Mouse (Mus musculus): ENCODE data around the gene Catsperg2.

DNA sequence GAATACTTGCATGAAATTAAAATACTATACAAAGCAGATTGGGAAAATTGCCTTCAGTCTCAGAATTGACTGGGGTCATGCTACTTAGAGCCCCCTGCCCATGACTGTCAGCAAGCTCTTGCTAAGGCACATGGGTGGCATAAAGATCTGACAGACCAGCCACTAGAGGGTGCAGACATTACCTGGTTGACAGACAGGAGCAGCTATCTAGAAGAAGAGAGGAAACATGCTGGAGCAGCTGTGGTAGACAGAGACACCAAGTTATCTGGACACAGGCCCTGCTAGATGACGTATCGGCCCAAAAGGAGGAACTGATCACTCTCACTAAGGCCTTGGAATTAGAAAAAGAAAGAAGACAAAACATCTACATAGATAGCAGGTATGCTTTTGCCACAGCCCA lies 1.2 kb upstream of the Catsperg2 start:
- TF ChIP-seq FLI1 (IDR thresholded peaks at IDR 0.05; ENCODE audit: low read length) (no peak), GATA1 (IDR thresholded peaks at IDR 0.05; ENCODE audit: borderline replicate concordance, low read length) (no peak)

All from megakaryocyte, embryonic 14.5 days (primary cell).